Mouse (Mus musculus): ENCODE measurements at regions not wholly inside any gene's neighbourhood (a gene's known extent, or its start where the extent isn't known, plus 50 kb on each side); places are given as distances from the start of the nearest gene placed in this dataset.

DNA sequence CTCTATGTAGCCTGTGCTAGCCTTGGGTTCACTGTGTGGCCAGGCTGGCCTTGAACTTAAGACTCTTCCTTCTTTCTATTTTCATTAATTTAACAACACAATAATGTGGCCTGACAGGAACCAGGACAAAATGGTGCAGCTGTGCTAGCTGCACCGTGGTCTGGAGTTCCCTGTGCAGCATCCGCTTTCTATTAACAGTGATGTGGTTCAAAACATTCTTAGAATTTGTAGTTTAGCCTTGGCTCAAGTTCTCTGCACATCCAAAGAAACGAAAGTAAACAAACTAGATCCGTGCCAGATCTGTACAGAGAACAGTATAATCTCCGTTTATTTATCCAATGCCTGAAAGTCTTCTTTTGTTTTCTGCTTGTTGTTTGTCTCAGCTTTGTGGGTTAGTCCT is 88.5 kb downstream of the Irx1 start:
- DNase-seq, result no peak

DNA sequence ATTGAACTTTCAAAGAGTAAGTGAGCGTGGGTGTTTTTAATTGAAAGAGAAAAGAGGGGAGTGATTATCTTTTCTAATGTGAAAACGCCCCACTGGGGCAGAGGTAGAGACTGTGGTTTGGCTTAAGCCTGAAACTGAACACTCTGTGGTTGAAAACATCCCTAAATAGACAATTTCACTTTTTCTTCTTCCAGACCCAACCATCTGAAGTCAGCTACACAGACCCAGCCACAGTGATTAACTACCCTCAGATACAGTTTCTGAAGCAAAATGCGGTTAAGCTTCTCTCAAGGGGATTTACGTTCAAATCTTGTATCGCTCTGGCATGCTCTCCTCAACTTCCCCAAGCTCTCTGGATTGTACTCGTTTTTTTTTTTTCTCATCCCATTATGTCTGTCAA is 94.8 kb downstream of the Irx1 start:
- no peak for DNase-seq

DNA sequence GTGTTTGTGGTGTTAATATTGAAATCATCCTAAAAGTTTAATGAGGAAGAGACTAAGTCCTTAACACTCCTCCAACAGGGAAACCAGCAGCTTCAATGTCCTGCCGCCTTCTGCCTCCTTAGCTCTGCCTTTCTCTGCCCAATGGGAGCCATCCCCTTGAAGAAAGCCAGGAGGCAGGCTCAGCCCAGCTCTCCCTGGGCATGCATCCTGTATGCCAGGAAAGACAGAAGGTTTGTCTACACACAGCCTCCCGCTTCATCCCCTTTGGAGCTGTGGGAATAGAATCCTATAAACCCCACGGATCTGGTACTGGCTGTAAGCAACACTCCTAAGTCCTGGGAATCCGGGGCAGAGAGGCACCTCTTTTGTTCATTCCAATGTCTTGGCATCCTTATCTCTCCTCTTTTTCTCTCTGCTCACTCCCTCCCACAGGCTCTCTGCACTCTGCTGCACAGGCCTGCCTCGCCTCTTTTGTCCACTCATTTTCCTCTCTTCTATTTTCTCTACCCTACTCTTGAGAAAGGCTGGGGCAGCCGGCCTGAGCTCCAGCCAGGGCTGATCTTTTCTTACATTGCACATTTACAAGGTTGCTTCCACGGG is 110.0 kb downstream of the Irx1 start:
- DNase-seq, result no peak

DNA sequence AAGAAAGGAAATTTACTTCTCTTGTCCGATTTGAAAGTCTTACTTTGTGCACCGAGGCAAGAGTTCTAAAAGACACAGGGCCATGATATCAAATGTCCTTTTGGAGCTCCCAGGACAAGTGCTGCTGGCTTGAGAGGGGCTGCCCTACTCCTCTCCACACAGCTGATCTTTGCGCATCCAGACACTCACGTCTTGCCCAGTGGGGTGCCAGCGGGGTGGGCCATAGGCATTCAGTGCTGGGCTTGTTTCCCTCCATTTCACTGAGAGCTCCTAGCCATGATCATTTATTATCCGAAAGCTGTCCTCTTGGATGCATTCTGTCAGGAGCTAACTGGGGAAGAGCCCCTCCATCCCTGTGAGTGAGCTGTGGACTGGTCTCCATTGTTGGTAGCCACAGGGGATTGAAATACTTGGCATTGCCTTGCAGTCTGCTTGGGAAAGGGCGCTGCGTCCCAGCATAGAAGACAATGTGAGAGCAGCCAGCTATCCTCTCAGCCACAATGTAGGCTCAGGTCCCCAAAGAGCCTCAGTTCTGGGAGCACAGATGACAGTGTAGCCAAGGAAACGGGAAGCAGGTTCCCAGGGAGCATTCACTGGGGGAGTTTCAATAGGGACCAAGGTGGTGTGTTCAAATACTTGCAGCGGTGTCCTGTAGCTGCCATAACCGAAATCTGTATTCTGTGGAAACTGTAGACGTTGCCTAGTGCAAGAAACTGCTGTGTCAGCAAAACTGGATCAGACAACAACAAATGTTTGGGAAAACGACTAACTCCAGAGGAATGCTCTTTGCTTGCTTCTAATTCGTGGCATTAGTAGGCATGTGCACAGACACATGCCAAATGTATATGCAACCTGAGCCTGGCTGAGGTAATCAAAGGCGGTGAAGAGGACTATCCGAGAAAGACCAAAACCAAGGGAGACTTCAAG is 159.2 kb downstream of the Irx1 start:
- DNase-seq, result no peak

DNA sequence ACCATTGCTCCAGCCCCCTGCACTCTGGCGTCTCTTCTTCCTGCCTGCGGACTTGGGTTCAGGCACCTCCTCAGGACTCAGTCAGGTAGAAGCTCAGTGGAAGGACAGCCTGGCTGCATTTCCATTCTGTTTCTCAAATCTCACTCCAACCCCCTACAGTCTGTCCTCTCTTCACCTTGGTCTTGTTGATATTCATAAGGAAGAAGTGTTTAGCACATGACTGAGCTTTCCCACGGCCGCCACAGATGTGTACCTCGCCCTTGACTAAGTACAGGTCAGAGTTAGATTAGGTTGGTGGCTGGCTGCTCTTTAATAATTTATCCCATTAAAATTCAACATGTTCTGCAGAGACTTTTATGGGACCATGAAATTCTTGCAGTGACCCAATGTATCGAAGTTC is 165.2 kb downstream of the Irx1 start:
- no peak for DNase-seq

DNA sequence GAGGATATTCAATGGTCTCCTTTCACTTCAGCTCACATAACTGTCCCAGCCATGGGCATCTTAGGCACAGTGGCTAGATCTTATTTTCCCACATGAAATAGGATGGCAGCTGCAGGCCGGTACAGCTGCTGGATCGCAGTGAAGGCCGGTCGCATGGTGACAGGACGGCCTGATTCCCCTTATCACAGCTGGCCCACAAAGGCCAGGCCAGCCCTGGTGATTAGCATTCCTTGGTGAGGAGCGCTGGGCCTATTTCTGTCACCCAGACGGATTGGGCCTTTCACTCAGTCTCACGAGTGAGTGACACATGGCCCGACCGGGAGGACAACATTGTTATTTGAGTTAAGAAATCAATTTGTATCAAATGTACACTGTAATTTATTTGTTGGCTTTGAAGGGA is 178.8 kb downstream of the Irx1 start:
- DNase-seq, result no peak

DNA sequence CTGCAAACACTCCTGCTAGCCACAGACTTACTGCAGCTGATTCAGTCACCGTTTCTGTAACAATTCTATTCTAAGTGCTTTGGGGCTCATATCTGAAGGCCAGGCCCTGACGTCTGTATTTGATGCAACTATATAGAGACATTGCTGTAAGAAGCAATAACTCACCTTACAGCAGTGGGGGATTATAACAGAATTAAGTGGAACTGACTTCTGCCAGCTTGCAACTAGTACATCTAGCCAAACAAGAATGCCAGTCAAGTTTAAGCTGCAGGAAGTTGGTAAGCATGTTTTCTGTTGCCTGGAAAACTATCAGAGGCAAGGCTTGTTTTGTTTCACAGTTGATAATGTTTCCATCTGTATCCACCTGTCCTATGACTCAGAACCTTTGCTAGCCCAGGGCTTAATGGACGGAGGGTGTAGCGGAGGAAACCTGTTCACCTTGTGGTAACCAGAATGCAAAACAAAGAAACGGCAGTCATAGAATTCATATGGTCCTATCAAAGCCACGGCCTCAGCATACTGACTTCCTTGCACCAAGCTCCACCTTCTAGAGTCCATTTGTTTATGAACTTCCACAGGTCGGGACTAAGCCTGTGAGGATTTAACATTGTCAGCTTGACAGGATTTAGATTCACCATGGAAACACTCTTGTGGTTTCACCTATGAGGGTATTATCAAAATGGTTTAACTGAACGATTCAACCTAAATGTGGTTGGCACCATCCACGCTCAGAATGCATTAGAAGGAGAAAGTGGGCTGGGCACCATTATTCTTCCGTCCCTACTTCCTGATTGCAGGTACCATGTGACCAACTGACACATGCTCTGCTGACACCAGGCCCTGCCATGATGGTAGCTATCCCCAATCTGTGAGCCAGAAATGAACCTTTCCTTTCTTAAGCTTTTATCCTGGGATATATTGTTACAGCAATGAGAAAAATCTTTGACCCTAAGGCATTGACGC is 216.2 kb downstream of the Irx1 start:
- no peak for DNase-seq

DNA sequence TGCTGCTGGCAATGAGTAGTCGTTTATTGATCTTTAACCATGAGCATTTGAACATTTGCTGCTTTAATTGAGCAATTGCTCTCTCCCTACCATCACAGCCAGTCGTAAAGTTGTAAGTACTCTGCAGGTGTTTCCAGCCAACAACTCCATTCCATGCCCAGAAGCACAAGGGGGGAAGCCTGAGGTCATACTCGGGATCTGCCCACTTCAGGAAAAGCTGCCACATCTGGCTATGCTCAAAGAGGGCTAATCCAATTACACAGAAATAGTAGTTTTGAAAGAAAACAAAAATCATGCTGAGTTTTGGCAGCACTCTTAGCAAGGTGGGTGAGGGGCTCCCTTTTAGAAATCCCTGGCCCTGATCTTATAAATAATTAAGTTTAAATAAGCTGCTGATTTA is 217.0 kb downstream of the Irx1 start:
- no peak for DNase-seq

DNA sequence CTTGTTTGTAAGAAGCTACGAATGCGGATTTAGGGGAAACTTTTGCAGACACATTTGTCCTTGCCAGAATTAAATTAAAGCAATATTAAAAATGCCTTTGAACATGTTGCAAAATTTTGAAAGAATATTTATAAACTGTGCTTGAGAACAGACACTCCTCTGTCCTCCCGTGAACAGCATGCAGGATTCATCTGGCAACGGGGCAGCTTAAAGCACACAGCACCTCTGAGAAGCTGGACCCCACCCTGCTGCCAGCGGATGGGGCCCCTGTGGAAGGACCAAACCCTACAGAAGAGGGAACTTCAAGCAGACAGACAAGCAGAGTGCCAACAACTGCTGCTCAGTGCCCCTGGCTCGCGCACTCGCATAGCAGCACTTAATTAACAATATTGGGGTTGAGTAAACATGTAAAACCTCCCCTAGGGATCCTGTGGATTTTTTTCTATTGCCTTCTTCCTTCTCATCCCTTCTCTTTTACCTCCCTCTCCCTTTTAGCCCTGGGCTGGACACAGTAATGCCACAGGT is 226.6 kb downstream of the Irx1 start:
- DNase-seq, result no peak

DNA sequence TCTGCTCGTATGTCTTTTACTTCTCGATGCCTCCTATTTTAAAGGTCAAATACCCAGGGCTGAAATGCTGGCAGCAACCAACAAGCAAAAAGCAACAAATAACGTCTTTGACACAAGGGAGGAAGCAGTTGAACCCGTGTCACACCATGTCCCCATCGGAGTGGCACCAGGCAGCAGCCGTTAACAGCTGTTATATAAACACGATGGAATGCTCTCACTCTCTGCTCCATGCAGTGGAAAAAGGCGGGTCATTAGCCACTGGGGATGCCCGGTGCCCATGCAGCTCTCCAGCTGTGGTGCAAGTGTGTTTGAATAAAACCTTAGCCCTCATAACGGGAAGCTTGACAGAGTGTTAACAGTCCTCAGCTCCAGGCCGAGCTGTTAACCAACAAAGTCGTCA is 229.3 kb downstream of the Irx1 start:
- no peak for DNase-seq

DNA sequence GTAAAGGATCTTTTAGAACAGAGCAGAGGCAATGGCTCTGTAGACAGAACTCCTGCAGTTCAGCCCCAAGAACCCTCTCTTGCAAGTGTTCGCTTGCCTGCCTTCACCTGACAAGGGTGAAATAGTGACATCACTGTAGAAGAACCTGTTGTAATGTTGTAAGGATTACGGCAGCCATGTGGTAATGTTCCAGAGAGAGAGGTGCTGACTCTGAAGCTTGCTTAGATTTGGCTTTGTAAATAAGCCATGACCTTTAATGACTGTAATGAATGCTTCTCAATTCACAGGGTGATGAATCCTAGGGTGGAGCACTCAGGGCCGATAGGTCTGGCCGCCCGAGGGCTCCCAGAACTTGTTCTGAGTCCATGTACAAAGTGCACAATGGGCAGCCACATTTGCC is 230.2 kb downstream of the Irx1 start:
- DNase-seq, result no peak

DNA sequence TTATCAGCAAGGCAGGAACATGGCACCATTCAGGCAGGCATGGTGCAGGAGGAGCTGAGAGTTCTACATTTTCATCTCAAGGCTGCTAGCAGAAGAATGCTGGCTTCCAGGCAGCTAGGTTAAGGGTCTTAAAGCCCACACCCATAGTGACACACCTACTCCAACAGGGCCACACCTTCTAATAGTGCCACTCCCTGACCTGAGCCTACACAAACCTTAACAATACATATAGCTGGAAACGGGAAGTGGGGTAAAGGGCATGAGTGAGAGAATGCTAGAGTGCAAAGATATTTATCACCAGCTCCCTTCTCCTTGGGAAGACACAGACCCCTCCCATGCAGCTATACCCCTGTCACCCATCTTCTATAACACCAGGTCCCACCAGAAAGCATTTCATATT is 230.6 kb downstream of the Irx1 start:
- no peak for DNase-seq

DNA sequence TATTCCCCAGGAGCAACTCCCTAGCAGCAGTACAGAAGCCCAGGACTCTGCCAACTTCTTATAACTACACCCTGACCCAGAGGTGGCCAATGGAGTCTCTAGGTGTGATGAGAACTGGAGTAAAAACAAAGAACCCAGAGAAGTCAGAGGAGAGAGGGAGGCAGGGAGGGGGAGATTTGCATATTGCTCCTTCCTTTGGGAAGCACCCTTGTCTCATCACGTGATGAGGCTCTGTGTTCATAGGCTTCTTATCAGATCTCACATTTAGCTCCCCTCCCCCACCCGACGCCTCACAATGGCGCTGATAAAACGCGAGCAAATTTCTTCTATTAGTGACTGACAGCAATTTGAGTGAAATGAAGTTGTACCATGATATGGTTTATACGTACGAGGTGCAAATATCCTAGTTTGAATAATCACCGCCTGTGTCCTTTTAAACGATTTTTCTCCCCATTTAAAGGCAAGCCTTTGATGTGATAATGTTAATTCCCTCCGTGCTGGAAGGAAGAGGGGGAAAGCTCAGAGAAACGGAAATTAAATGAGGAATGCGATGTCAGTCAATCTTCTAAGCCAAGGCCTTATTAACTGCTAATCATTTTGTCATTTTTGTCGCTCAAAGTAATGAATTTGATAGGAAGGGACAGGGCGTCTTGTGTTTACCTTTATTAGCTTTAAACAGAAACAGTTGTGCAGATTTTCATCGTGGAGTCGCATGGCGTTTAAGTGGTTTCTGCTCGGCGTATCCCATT is 273.3 kb downstream of the Irx1 start:
- DNase-seq, result no peak

DNA sequence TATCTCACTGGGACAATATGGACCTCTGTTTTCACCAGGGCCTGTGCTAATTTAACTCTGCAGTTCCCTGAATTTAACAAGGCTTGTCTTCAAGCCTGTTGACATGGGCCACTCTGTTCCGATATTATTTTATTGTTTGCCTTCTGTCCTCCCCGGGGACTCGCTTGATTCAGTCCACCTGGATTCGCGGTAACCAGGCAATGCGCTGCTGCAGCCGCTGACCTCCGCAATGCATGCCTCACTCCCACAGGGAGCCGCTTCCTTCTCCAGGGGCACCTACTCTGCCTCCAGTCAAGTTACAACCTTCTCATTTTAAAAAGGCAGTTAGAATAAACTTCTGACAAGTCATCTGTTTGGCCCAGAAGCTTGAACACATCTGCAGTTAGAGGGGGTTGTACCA is 274.3 kb downstream of the Irx1 start:
- DNase-seq, result no peak

DNA sequence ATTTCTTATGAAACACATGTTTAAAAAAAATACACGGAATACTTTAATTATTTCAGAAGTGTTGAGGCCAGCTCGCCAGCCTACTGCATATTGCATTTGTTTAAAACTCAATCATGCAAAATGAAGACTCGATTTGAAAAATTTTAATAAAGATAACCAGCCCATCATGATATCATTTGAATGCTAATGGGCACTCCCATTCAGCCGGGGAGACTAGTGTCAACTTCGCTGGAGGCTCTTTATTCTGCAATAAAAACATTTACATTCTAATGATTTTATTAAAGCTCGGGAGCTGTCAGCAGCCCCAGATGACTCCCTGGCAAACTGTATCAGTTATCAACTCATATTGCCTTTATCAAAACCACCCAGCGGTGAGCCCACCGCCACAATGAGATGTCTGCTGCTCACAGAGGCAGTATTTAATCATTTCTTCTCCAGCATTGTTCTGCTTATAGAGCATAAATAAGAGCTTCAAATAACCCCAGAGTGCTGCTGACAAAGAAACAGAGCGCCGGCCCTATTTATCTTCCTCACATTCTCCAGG is 287.4 kb downstream of the Irx1 start:
- no peak for DNase-seq

DNA sequence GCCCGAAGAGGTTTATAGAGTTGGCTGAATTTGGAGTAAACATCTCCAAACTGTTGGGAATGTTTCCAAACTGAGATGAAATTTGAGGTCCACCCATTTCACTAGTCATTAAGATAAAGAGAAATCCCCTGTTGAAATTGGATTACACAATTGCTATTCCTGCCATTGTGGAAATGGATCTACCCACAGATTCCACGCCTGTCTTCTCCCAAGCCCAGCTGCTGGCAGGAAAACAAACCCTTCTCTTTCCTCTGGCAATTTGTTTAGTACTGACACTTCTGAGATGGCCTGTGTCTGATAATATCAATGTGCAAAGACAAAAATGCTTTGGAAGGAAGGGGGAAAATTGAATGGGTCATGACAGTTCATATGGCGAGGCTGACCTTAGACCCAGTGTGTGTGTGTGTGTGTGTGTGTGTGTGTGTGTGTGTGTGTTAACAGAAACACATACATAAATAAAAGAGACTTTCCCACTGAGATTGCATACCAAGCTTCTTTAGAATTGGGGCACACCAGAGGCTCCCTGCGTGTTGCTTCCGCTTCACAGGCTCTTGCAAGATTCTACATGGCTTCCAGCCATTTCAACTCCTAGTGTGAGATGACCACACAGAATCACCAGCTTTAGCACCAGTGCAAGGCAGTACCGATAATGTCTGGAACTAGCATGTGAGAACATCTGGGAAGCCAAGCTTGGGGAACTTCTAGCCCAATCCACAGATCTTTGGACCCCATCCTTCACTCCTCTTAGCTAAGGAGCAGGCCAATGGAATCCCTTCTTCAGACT is 293.4 kb downstream of the Irx1 start:
- no peak for DNase-seq

DNA sequence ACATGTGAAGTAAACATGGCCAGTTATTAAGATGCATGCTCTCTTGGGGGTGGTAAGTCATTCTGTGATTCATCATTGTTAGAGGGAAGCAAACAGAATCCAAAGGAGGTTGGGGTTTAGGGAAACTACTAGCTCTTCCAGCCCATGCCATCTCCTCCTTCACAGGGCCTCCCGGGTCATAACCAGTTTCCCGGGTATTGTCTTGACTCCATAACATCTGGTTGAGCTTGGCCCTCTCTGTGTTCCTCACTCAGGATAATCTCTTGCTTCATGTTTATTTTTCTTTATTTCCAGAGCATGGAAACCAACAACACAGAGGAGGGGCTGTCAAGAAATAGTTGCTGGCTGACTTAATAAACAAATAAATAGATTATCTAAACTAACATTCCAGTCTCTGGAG is 295.3 kb downstream of the Irx1 start:
- no peak for DNase-seq

DNA sequence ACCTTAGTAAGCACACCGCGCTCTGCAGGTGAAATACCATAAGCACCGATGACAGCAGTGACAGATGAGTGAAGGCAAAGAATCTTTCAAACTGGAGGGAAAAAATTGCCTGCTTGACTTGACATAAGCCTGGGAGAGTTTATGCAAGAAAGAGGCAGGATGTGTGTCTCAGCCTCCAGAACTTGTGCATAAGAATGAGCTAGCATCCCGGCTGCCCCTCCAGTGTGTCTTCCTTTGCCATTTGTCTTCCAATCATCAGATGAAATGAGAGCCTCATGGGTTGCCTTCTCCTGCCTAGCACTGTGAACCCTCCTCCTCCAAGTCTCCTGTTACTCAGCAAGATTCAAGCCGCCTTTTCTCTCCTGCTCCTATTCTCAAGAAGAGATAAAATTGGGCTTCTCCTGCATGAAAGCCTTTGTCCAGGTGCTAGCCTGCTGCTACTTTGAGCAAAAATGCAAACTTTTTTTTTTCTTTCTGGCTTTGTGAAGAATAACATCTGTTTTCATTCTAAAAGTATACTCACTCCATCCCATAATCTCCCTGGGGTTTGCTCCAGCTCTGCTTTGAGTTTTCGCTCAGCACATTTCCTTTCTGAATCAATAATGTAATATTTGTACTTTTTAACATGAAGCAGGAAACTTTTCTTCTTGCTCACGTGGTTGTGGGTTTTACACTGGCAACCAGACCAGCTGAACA is 298.2 kb downstream of the Irx1 start:
- DNase-seq, result no peak

DNA sequence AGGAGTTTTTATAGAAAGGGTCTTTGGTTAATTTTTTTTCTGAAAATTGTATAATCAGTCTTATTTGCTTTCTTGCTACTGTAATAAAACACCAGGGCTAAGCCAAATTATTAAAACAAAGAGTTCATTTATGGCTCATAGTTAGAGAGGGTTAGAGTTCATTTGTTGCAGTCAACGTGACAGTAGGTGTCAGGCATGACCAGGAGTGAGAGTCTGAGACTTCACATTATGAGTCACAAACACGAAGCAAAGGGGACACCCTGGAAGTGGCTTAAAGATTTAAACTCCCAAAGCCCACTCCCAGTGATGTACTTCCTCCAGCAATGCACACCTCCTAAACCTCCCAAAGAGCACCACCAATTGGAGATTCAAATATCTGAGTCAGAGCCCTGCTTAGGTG is 305.6 kb downstream of the Irx1 start:
- DNase-seq, result no peak

DNA sequence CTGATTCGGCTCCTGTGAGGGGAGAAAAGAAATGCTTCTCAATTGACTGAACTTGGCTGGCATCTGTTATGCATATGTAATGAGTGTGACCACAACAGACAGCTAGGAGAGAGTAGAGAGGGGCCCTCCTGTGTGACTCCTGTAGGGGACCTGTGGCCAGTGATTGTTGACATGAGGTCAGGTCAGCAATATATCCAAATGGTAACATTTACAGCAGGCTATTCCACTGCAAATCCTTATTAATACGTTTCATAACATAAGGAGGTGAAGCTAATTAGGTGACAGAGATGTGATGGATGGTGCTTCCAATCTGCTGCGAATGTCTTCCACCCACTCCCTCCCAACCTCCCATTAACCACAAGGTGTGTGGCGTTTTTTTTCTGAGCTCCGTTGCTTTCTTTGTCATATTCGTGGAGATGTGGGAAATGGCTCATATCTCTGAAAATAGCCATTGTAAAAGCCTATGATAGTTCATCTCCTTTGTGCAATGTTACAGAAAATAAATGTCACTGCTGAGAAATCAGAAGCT is 309.5 kb downstream of the Irx1 start:
- DNase-seq, result no peak
